Mouse (Mus musculus) liver, adult 10 weeks (tissue): ENCODE measurements around the gene Slfn2. TPM values are rescaled to one million over a fixed set of nuclear protein-coding genes. Genes with fewer than 3 reads are reported as not detected.

Source experiments
- polyA plus RNA-seq: library from polyadenylated mRNA; stranded (reverse); fragments of 350-450 nt; fragmentation: Illumina TruSeq; extraction: RNeasy Lipid Tissue Mini Kit (QIAGEN cat#74804); gene quantifications from one replicate; pipeline ENCODE4 v1.2.3, GENCODE M21; 2014; ENCODE audit warnings: low read depth, low replicate concordance

Gene Slfn2
- 4.7 TPM for polyA plus RNA-seq

DNA sequence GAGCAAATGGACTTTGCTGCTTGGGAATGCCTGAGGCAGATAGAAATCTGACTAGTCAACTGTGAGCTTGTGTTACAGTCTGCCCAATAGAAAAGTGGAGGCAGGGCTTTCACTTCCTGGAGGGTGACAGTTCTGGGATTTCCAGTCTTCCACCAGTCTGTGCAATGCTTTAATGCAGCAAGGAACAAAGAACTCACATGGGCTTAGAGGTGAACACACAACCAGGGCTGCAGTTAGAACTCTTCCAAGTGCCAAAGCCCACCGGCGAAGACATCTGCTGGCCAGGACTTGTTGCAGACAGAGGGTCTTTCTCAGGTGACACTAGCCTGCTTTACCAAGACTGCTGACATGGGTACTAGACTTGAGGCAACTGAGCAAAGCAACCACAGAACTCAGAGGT, at the start of gene Slfn2:
Gene Slfn2, plus strand, starts transcription at position 167 of the 400 bp plus-strand sequence.

GRCm38 (mm10) chr11:83020621-83021020, 44.3 kb upstream of the Slfn2 start, which contains the start of gene Slfn8:
Gene Slfn8 (minus strand): TSS chr11:83020810.

GRCm38 (mm10) chr11:83116597-83117227, 51.8 kb downstream of the Slfn2 start, which contains the start of gene Slfn1:
Gene Slfn1 (plus strand): TSS chr11:83116849.

Other genes with a start within 250 kb of the Slfn2 start
- 18.9 TPM for gene Rffl, start 193.9 kb upstream of the Slfn2 start, polyA plus RNA-seq
- 6.3 TPM for gene Rad51d, start 174.5 kb upstream of the Slfn2 start, polyA plus RNA-seq
- gene Fndc8, start 173.0 kb upstream of the Slfn2 start, polyA plus RNA-seq, result not detected
- 1.4 TPM for gene Nle1, start 156.7 kb upstream of the Slfn2 start, polyA plus RNA-seq
- 0.37 TPM for gene Unc45b, start 154.6 kb upstream of the Slfn2 start, polyA plus RNA-seq
- gene Slfn5, start 113.8 kb upstream of the Slfn2 start, polyA plus RNA-seq, result 7.8 TPM
- 3.2 TPM for gene Slfn9, start 73.3 kb upstream of the Slfn2 start, polyA plus RNA-seq
- 2.5 TPM for gene Slfn8, start 44.3 kb upstream of the Slfn2 start, polyA plus RNA-seq
- 0.61 TPM for gene Slfn1, start 51.7 kb downstream of the Slfn2 start, polyA plus RNA-seq
- 0.45 TPM for gene Slfn4, start 110.1 kb downstream of the Slfn2 start, polyA plus RNA-seq
- 0.29 TPM for gene Slfn3, start 126.2 kb downstream of the Slfn2 start, polyA plus RNA-seq
- gene Slfn14, start 221.6 kb downstream of the Slfn2 start, polyA plus RNA-seq, result not detected
- 14.0 TPM for gene Ap2b1, start 233.9 kb downstream of the Slfn2 start, polyA plus RNA-seq
- 25.0 TPM for gene Pex12, start 237.5 kb downstream of the Slfn2 start, polyA plus RNA-seq